In the genomic region with DNA sequence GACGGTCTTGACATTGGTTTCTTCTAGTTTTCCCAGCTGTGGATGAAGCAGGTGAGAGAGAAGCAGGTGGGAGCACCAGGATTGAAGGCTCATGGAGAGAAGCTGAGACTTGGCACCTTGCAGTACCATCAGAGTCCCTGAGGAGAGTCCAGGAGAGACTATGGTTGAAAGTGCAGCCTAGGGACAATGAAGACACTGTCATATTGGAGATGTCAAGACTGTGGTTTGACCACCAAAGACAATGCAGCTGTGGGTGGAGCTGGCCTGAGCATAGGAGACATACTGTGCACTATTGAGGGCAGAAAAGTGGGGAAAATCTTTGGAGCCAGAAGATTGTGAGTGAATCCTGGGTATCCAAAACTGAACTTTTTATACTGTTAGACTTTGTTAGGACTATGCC, we compare ENCODE assay signal across 34 mouse cellular contexts.
"Had no signal": no experiment of that assay in that cellular context is flagged by ENCODE, and none has a peak within 500 bp of the region (broad histone marks: within the 10 kb centered on the region; RNA-seq: fewer than 3 reads in every experiment).

No protein-coding gene starts in this region.

- H3K4me2 ChIP-seq: heart, embryonic 11.5 days; heart, embryonic 13.5 days; heart, embryonic 15.5 days; hindbrain, embryonic 12.5 days; hindbrain, embryonic 13.5 days; hindbrain, embryonic 14.5 days; hindbrain, embryonic 15.5 days; intestine, embryonic 15.5 days; kidney, embryonic 15.5 days had no signal

- H3K4me1 ChIP-seq: heart, embryonic 13.5 days; heart, embryonic 15.5 days; hindbrain, embryonic 10.5 days; hindbrain, embryonic 12.5 days; hindbrain, embryonic 13.5 days; hindbrain, embryonic 15.5 days; intestine, embryonic 15.5 days; kidney, embryonic 15.5 days had no signal

- H3K4me3 ChIP-seq: heart, embryonic 13.5 days; heart, embryonic 15.5 days; hindbrain, embryonic 10.5 days; hindbrain, embryonic 12.5 days; hindbrain, embryonic 13.5 days; hindbrain, embryonic 15.5 days; intestine, embryonic 15.5 days; kidney, embryonic 15.5 days; layer of hippocampus, adult 2 months; left cerebral cortex, adult 2 months had no signal

- H3K27me3 ChIP-seq: heart, embryonic 13.5 days; heart, embryonic 15.5 days; hindbrain, embryonic 12.5 days; hindbrain, embryonic 13.5 days; hindbrain, embryonic 15.5 days; intestine, embryonic 15.5 days; kidney, embryonic 15.5 days had no signal

- H3K27ac ChIP-seq: heart, embryonic 13.5 days; heart, embryonic 15.5 days; hindbrain, embryonic 10.5 days; hindbrain, embryonic 12.5 days; hindbrain, embryonic 13.5 days; hindbrain, embryonic 14.5 days; hindbrain, embryonic 15.5 days; hindbrain, postnatal 0 days; intestine, embryonic 15.5 days; kidney, embryonic 15.5 days; kidney, postnatal 0 days; layer of hippocampus, adult 2 months; left cerebral cortex, adult 2 months had no signal

- H3K9ac ChIP-seq: heart, embryonic 13.5 days; heart, embryonic 15.5 days; hindbrain, embryonic 12.5 days; hindbrain, embryonic 13.5 days; hindbrain, embryonic 14.5 days; hindbrain, embryonic 15.5 days; intestine, embryonic 15.5 days; kidney, embryonic 15.5 days had no signal

- H3K9me3 ChIP-seq: heart, embryonic 13.5 days; heart, embryonic 15.5 days; hindbrain, embryonic 10.5 days; hindbrain, embryonic 12.5 days; hindbrain, embryonic 13.5 days; hindbrain, embryonic 15.5 days; intestine, embryonic 15.5 days; kidney, embryonic 15.5 days had no signal

- DNase-seq: heart, postnatal 10 days; heart, postnatal 14 days; heart, postnatal 36 days; heart, postnatal 4 days; kidney, adult 11 months; kidney, adult 18-20 months; kidney, adult 2 months; kidney, adult 8-10 months; kidney, adult 9 months; kidney, postnatal 10 days; kidney, postnatal 14 days; kidney, postnatal 25 days; kidney, postnatal 36 days; kidney, postnatal 4 days; layer of hippocampus, adult 9-11 months; layer of hippocampus, postnatal 36 days had no signal

- ATAC-seq: hindbrain, embryonic 16.5 days; hindbrain, postnatal 0 days; inflammation-experienced regulatory T-cells, adult 6 months; intestine, embryonic 15.5 days; intestine, embryonic 16.5 days; intestine, postnatal 0 days had no signal

- H3K36me3 ChIP-seq: heart, embryonic 13.5 days; heart, embryonic 15.5 days; hindbrain, embryonic 10.5 days; hindbrain, embryonic 12.5 days; hindbrain, embryonic 13.5 days; hindbrain, embryonic 15.5 days; intestine, embryonic 15.5 days; kidney, embryonic 15.5 days had no signal
